Mouse (Mus musculus) hindbrain, postnatal 0 days (tissue): ENCODE data around the gene Pde4d. TPM values are rescaled to one million over a fixed set of nuclear protein-coding genes. Genes with fewer than 3 reads are reported as not detected.

ENCODE experiments used
- ATAC-seq: fragments of 200-750 bp; cut with Nextera tagmentation; 2 replicates; pipeline ENCODE4 v1.8.0; 2017; ENCODE audit warnings: mild to moderate bottlenecking, moderate TSS enrichment, moderate library complexity
- DNase-seq: peaks from one replicate; pipeline ENCODE4 v3.0.0-alpha.2; 2015; ENCODE audit warnings: low spot score
- H3K27ac ChIP-seq: fragments of 300-500 bp; sonication (generic); 2 replicates; pipeline ENCODE4 v1.5.1; 2014; ENCODE audit warnings: mild to moderate bottlenecking
- H3K27me3 ChIP-seq: fragments of 300-500 bp; sonication (generic); 2 replicates; pipeline ENCODE4 v1.6.1; 2014; ENCODE audit warnings: low read length, mixed read lengths; ENCODE audit not compliant: insufficient read depth
- H3K36me3 ChIP-seq: fragments of 300-500 bp; sonication (generic); 2 replicates; pipeline ENCODE4 v1.6.1; 2014; ENCODE audit warnings: low read length, mixed read lengths; ENCODE audit not compliant: insufficient read depth
- H3K4me1 ChIP-seq: fragments of 300-500 bp; sonication (generic); 2 replicates; pipeline ENCODE4 v1.6.1; 2014; ENCODE audit warnings: antibody characterized with exemption, low read length, mixed read lengths; ENCODE audit not compliant: insufficient read depth
- H3K4me2 ChIP-seq: fragments of 300-500 bp; sonication (generic); 2 replicates; pipeline ENCODE4 v1.6.1; 2014; ENCODE audit warnings: low read depth, mild to moderate bottlenecking, low read length, moderate library complexity, mixed read lengths
- H3K4me3 ChIP-seq: fragments of 300-500 bp; sonication (generic); 2 replicates; pipeline ENCODE4 v1.5.1; 2014; ENCODE audit warnings: low read length
- H3K9ac ChIP-seq: fragments of 300-500 bp; sonication (generic); replicated peaks from 2 replicates; pipeline ENCODE4 v1.6.1; 2014; ENCODE audit warnings: mild to moderate bottlenecking, low read length, moderate library complexity, mixed read lengths
- H3K9me3 ChIP-seq: fragments of 300-500 bp; sonication (generic); 2 replicates; pipeline ENCODE4 v1.6.1; 2016; ENCODE audit warnings: low read length, mixed read lengths
- CTCF ChIP-seq: IDR thresholded peaks from 2 replicates; pipeline ENCODE4 v1.5.1; 2016; ENCODE audit warnings: antibody characterized with exemption, control low read depth, low read depth
- WGBS: fragments of 180-500 bp; shearing (Covaris S2); extraction: QIAGEN DNeasy Blood & Tissue Kit; methylation state at CpG from one replicate; pipeline ENCODE4 v1.1.7; 2014; 5-methylcytosine and 5-hydroxymethylcytosine counted together
- polyA plus RNA-seq: library from polyadenylated mRNA; unstranded; fragments of >200 nt; fragmentation: Nextera tagmentation; extraction: Ambion mirVana; gene quantifications from 2 replicates; pipeline ENCODE4 v1.2.1, GENCODE M21; 2015
- total RNA-seq: library from RNA; depleted of rRNA; stranded (reverse); fragments of >200 nt; gene quantifications from 2 replicates; pipeline ENCODE4 v1.2.3, GENCODE M21; 2014

Pde4d gene
- total and polyA plus RNA-seq, 2 experiments from 2014 or later: 19.3 to 77.1 TPM

GRCm38 (mm10) chr13:109331563-109331962 is 881.8 kb downstream of the Pde4d start:
- H3K9me3 ChIP-seq: no peaks in the 10 kb centered on the region
- 61% methylated on average over 1 of the region's 1 CpGs for WGBS
- no peaks in the 10 kb centered on the region for H3K36me3 ChIP-seq
- no peak for ATAC-seq
- no peaks in the 10 kb centered on the region for H3K27me3 ChIP-seq
- H3K9ac ChIP-seq: no peak overlapping the region
- H3K4me3 ChIP-seq: no peak overlapping the region
- TF ChIP-seq CTCF: no peak
- H3K4me2 ChIP-seq: no peak overlapping the region
- DNase-seq: no peak
- H3K27ac ChIP-seq: no peak overlapping the region
- no peaks in the 10 kb centered on the region for H3K4me1 ChIP-seq

- no peak overlapping the region for H3K27ac ChIP-seq
- no peak overlapping the region for H3K4me2 ChIP-seq
- H3K4me1 ChIP-seq: no peaks in the 10 kb centered on the region
- DNase-seq: peak; percentile 51
- H3K27me3 ChIP-seq: no peaks in the 10 kb centered on the region
- H3K4me3 ChIP-seq: no peak overlapping the region
- H3K9ac ChIP-seq: no peak overlapping the region
- no peaks in the 10 kb centered on the region for H3K36me3 ChIP-seq
- no peak for ATAC-seq
- peak; percentile 62 for TF ChIP-seq CTCF
- no peaks in the 10 kb centered on the region for H3K9me3 ChIP-seq
- 41% methylated on average over 3 of the region's 3 CpGs for WGBS
These were observed 892.2 kb downstream of the Pde4d start for GRCm38 (mm10) chr13:109341902-109342301.

- H3K4me1 ChIP-seq: no peaks in the 10 kb centered on the region
- ATAC-seq: no peak
These were observed 892.7 kb downstream of the Pde4d start for GRCm38 (mm10) chr13:109342469-109342868.

GRCm38 (mm10) chr13:109343596-109343995 is 893.8 kb downstream of the Pde4d start:
- no peaks in the 10 kb centered on the region for H3K9me3 ChIP-seq
- TF ChIP-seq CTCF: peak; percentile 93
- no peak overlapping the region for H3K27ac ChIP-seq
- no peak overlapping the region for H3K4me3 ChIP-seq
- no peaks in the 10 kb centered on the region for H3K36me3 ChIP-seq
- no peak overlapping the region for H3K4me2 ChIP-seq
- no peaks in the 10 kb centered on the region for H3K4me1 ChIP-seq
- no peaks in the 10 kb centered on the region for H3K27me3 ChIP-seq
- ATAC-seq (peak; percentile 91), DNase-seq (peak; percentile 93)
- no peak overlapping the region for H3K9ac ChIP-seq
- WGBS: 2% methylated on average over 4 of the region's 4 CpGs

More at GRCm38 (mm10) chr13:109342469-109342868, 892.7 kb downstream of the Pde4d start:
- Histone ChIP-seq H3K9me3 (no peaks in the 10 kb centered on the region), H3K36me3 (no peaks in the 10 kb centered on the region), H3K9ac (no peak overlapping the region), H3K27ac (no peak overlapping the region), H3K4me3 (no peak overlapping the region), H3K27me3 (no peaks in the 10 kb centered on the region), H3K4me2 (no peak overlapping the region)
- no peak for DNase-seq
- 59% methylated on average over 6 of the region's 6 CpGs for WGBS
- no peak for TF ChIP-seq CTCF

GRCm38 (mm10) chr13:109347770-109348169 is 898.0 kb downstream of the Pde4d start:
- no peak overlapping the region for H3K9ac ChIP-seq
- no peaks in the 10 kb centered on the region; the same call in 1 of the 2 replicates for H3K4me1 ChIP-seq
- peak; percentile 78 for ATAC-seq
- no peaks in the 10 kb centered on the region for H3K27me3 ChIP-seq
- peak overlapping the region; percentile 7; the same call in 1 of the 2 replicates for H3K27ac ChIP-seq
- H3K9me3 ChIP-seq: no peaks in the 10 kb centered on the region
- DNase-seq: peak; percentile 86
- TF ChIP-seq CTCF: no peak
- H3K4me2 ChIP-seq: no peak overlapping the region; the same call in 1 of the 2 replicates
- H3K36me3 ChIP-seq: no peaks in the 10 kb centered on the region
- WGBS: 22% methylated on average over 11 of the region's 11 CpGs
- no peak overlapping the region for H3K4me3 ChIP-seq

GRCm38 (mm10) chr13:109348316-109348715 is 898.6 kb downstream of the Pde4d start:
- peak overlapping the region; percentile 7; the same call in 1 of the 2 replicates for H3K27ac ChIP-seq
- H3K9ac ChIP-seq: no peak overlapping the region
- H3K9me3 ChIP-seq: no peaks in the 10 kb centered on the region
- DNase-seq: no peak
- no peaks in the 10 kb centered on the region; the same call in 1 of the 2 replicates for H3K4me1 ChIP-seq
- H3K4me2 ChIP-seq: no peak overlapping the region
- ATAC-seq: no peak
- no peak for TF ChIP-seq CTCF
- no peaks in the 10 kb centered on the region for H3K36me3 ChIP-seq
- H3K4me3 ChIP-seq: no peak overlapping the region
- H3K27me3 ChIP-seq: no peaks in the 10 kb centered on the region
- WGBS: 84% methylated on average over 6 of the region's 6 CpGs

- ATAC-seq (peak; percentile 73), DNase-seq (peak; percentile 39)
- H3K36me3 ChIP-seq: no peaks in the 10 kb centered on the region
- no peaks in the 10 kb centered on the region for H3K9me3 ChIP-seq
- H3K9ac ChIP-seq: no peak overlapping the region
- no peak overlapping the region for H3K4me3 ChIP-seq
- 26% methylated on average over 7 of the region's 7 CpGs for WGBS
- H3K4me2 ChIP-seq: no peak overlapping the region
- no peaks in the 10 kb centered on the region; the same call in 1 of the 2 replicates for H3K4me1 ChIP-seq
- H3K27me3 ChIP-seq: no peaks in the 10 kb centered on the region
- peak overlapping the region; percentile 8 for H3K27ac ChIP-seq
- TF ChIP-seq CTCF: no peak
These were observed 900.4 kb downstream of the Pde4d start for GRCm38 (mm10) chr13:109350100-109350499.
